Mouse (Mus musculus): ENCODE measurements at regions not wholly inside any gene's neighbourhood (a gene's known extent, or its start where the extent isn't known, plus 50 kb on each side); places are given as distances from the start of the nearest gene placed in this dataset.

DNA sequence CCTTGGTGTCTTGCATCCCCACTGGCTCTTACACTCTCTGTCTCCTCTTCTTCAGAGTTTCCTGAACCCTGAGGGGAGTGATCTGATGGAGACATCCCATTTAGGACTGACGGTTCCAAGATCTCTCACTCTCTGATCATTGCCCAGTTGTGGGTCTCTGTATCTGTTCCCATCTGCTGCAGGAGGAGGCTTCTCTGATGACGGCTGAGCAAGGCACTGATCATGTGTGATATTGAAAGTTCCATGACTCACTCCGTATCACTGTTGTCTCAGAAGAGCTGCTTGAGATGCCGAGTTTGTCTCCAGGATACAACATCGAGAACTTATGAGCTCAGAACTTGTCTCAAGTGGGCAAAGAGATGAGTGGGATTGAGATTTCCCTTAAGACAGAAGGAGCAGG, 178.7 kb upstream of the Cxcr4 start:
- dilution Hi-C loops (cut with MboI; ENCODE audit: extremely low pct_ligation_motif_present, extremely low pct_unique_long_range_greater_than_20kb, low sequenced_read_pairs): no loop called here

DNA sequence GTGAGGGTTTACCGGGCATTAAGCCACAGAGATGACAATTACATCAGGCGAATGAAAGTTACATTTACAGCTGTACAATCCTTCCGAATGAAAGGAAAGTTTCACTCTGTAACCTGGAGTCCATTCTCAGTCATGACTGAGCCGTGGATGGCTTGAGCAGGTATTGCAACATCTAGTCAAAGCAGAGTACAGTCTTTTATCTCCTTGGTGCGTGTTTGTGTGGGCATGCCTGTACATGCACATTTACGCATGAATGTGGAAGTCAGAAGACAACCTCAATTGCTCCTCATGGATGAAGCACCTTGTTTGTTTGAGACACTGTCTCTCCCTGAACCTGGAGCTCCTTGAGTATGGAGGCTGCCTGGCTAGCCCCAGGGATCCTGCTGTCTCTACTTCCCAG, 175.9 kb upstream of the Cxcr4 start:
- Histone ChIP-seq H3K4me1 (ENCODE audit: control insufficient read depth in 1 of 2, insufficient read depth in 2 of 2) (peaks cover 31 to 45% of the 10 kb centered on the region in 2 experiments), H3K36me3 (replicated peaks in 1 of 2; ENCODE audit: control insufficient read depth in 1 of 2, insufficient read depth in 1 of 2, low read length in 1 of 2) (no peaks in the 10 kb centered on the region), H3K9ac (ENCODE audit: insufficient read depth, low read depth) (peak overlapping the region; percentile 46; the same call in 1 of the 2 replicates), H3K4me3 (replicated peaks in 1 of 3; ENCODE audit: low read depth in 2 of 3, low read length in 2 of 3, poor library complexity in 1 of 3) (peak overlapping the region in 1 of 3 experiments; percentile 36), H3K4me2 (ENCODE audit: insufficient read depth, low read depth, poor library complexity, severe bottlenecking) (peak overlapping the region; percentile 44; the same call in 1 of the 2 replicates), H3K79me2 (replicated peaks; ENCODE audit: control insufficient read depth, extremely low read depth, insufficient read depth, poor library complexity, severe bottlenecking) (no peaks in the 10 kb centered on the region), H3K27ac (ENCODE audit: insufficient read depth, low read depth) (peak overlapping the region; percentile 87), H3K9me3 (replicated peaks; ENCODE audit: low read length) (no peaks in the 10 kb centered on the region), H3K27me3 (replicated peaks) (no peaks in the 10 kb centered on the region)
- dilution Hi-C loops (cut with MboI; ENCODE audit: extremely low pct_ligation_motif_present, extremely low pct_unique_long_range_greater_than_20kb, low sequenced_read_pairs) (no loop called here), in situ Hi-C loops (cut with MboI; ENCODE audit: low pct_ligation_motif_present, low pct_unique_long_range_greater_than_20kb, low sequenced_read_pairs) (no loop called here)
- no peak for DNase-seq (ENCODE audit: extremely low read depth)
- TF ChIP-seq SMC3 (IDR thresholded peaks at IDR 0.05; ENCODE audit: low read depth, low read length) (no peak), MYC (IDR thresholded peaks at IDR 0.05; ENCODE audit: low read depth, low read length) (no peak), POLR2A (IDR thresholded peaks at IDR 0.05; ENCODE audit: low read depth, low read length) (no peak), USF1 (IDR thresholded peaks at IDR 0.05; ENCODE audit: low read depth, low read length) (no peak), CTCF (conservative IDR thresholded peaks at IDR 0.05 in 1 of 2, IDR thresholded peaks at IDR 0.05 in 1 of 2; ENCODE audit: low read depth in 2 of 2, low read length in 2 of 2) (no peak), POLR2AphosphoS2 (IDR thresholded peaks at IDR 0.05; ENCODE audit: low read depth, low read length) (no peak), TBP (conservative IDR thresholded peaks at IDR 0.05; ENCODE audit: low read depth, low read length) (no peak), ETS1 (conservative IDR thresholded peaks at IDR 0.05; ENCODE audit: low read depth, low read length) (no peak), NRF1 (IDR thresholded peaks at IDR 0.05; ENCODE audit: low read depth, low read length) (no peak), ZNF384 (IDR thresholded peaks at IDR 0.05; ENCODE audit: low read depth, low read length) (no peak), IRF4 (IDR thresholded peaks at IDR 0.05; ENCODE audit: low read depth, low read length) (peak; percentile 4; the same call in 1 of the 2 replicates), UBTF (IDR thresholded peaks at IDR 0.05; ENCODE audit: low read depth, low read length) (no peak), GABPA (IDR thresholded peaks at IDR 0.05; ENCODE audit: insufficient replicate concordance, low read depth, low read length) (no peak), BHLHE40 (IDR thresholded peaks at IDR 0.05; ENCODE audit: low read depth, low read length) (no peak), ELF1 (IDR thresholded peaks at IDR 0.05; ENCODE audit: low read depth, low read length) (no peak), E2F4 (IDR thresholded peaks at IDR 0.05; ENCODE audit: insufficient replicate concordance, low read depth, low read length) (no peak), NELFE (IDR thresholded peaks at IDR 0.05; ENCODE audit: low read depth, low read length) (no peak), MAX (IDR thresholded peaks at IDR 0.05; ENCODE audit: low read length) (0 out of 2 replicates have a peak, but pooled peaks have one; percentile 4), CHD1 (IDR thresholded peaks at IDR 0.05; ENCODE audit: low read depth, low read length) (0 out of 2 replicates have a peak, but pooled peaks have one; percentile 56), ZMIZ1 (IDR thresholded peaks at IDR 0.05; ENCODE audit: low read depth, low read length) (no peak; the same call in 1 of the 2 replicates), ZC3H11A (IDR thresholded peaks at IDR 0.05; ENCODE audit: low read depth, low read length) (no peak), MEF2A (IDR thresholded peaks at IDR 0.05; ENCODE audit: borderline replicate concordance, low read depth, low read length) (no peak), USF2 (conservative IDR thresholded peaks at IDR 0.05; ENCODE audit: low read depth, low read length) (no peak)

More for the DNA sequence above, 178.7 kb upstream of the Cxcr4 start:
- H3K36me3 ChIP-seq (replicated peaks in 1 of 2; ENCODE audit: control insufficient read depth in 1 of 2, insufficient read depth in 1 of 2, low read length in 1 of 2): no peaks in the 10 kb centered on the region
- H3K9ac ChIP-seq (ENCODE audit: insufficient read depth, low read depth): 0 out of 2 replicates have a peak overlapping the region, but pooled peaks have one; percentile 4
- no peaks in the 10 kb centered on the region for H3K79me2 ChIP-seq (replicated peaks; ENCODE audit: control insufficient read depth, extremely low read depth, insufficient read depth, poor library complexity, severe bottlenecking)
- H3K4me1 ChIP-seq (ENCODE audit: control insufficient read depth in 1 of 2, insufficient read depth in 2 of 2): peaks cover 29 to 31% of the 10 kb centered on the region in 2 experiments
- TF ChIP-seq BHLHE40 (IDR thresholded peaks at IDR 0.05; ENCODE audit: low read depth, low read length) (0 out of 2 replicates have a peak, but pooled peaks have one; percentile 9), JUN (IDR thresholded peaks at IDR 0.05; ENCODE audit: insufficient read depth, low read depth, low read length) (peak; percentile 46; the same call in 1 of the 2 replicates), GABPA (IDR thresholded peaks at IDR 0.05; ENCODE audit: insufficient replicate concordance, low read depth, low read length) (no peak), ETS1 (conservative IDR thresholded peaks at IDR 0.05; ENCODE audit: low read depth, low read length) (no peak), EP300 (IDR thresholded peaks at IDR 0.05; ENCODE audit: low read length) (peak; percentile 42; the same call in 1 of the 2 replicates), NRF1 (IDR thresholded peaks at IDR 0.05; ENCODE audit: low read depth, low read length) (no peak), IRF4 (IDR thresholded peaks at IDR 0.05; ENCODE audit: low read depth, low read length) (no peak; the same call in 1 of the 2 replicates)
- no peak overlapping the region for H3K27ac ChIP-seq (ENCODE audit: insufficient read depth, low read depth)
- H3K4me2 ChIP-seq (ENCODE audit: insufficient read depth, low read depth, poor library complexity, severe bottlenecking): peak overlapping the region; percentile 57; the same call in 1 of the 2 replicates
- in situ Hi-C loops (cut with MboI; ENCODE audit: low pct_ligation_motif_present, low pct_unique_long_range_greater_than_20kb, low sequenced_read_pairs): no loop called here
- no peaks in the 10 kb centered on the region for H3K9me3 ChIP-seq (replicated peaks; ENCODE audit: low read length)
- H3K4me3 ChIP-seq (replicated peaks in 1 of 3; ENCODE audit: low read depth in 2 of 3, low read length in 2 of 3, poor library complexity in 1 of 3): no peak overlapping the region
- H3K27me3 ChIP-seq (replicated peaks): no peaks in the 10 kb centered on the region
- no peak for DNase-seq (ENCODE audit: extremely low read depth)

All from CH12.LX (cell line).